Mouse (Mus musculus) stomach, embryonic 14.5 days (tissue): ENCODE results near the gene Msn. TPM values are rescaled to one million over a fixed set of nuclear protein-coding genes. Genes with fewer than 3 reads are reported as not detected.
"Not testable (repeated sequence)": the region's sequence is repeated elsewhere in the genome, so short reads cannot be mapped to it uniquely, and the experiment has no call there.

Experiments used
- ATAC-seq: fragments of 200-750 bp; cut with Nextera tagmentation; 2 replicates; pipeline ENCODE4 v1.8.0; 2017; ENCODE audit warnings: low read depth, moderate TSS enrichment; ENCODE audit not compliant: insufficient number of reproducible peaks, insufficient read depth, low FRiP score
- H3K27ac ChIP-seq: fragments of 300-500 bp; sonication (generic); 2 replicates; pipeline ENCODE4 v1.5.1; 2014; ENCODE audit warnings: mild to moderate bottlenecking, low read length, moderate library complexity, mixed read lengths
- H3K27me3 ChIP-seq: fragments of 300-500 bp; sonication (generic); 2 replicates; pipeline ENCODE4 v1.6.1; 2014; ENCODE audit warnings: low read length, control low read depth, mixed read lengths; ENCODE audit not compliant: control insufficient read depth, insufficient read depth
- H3K36me3 ChIP-seq: fragments of 300-500 bp; sonication (generic); 2 replicates; pipeline ENCODE4 v1.6.1; 2014; ENCODE audit warnings: mild to moderate bottlenecking, control low read depth, low read length, moderate library complexity, mixed read lengths; ENCODE audit not compliant: control insufficient read depth, insufficient read depth
- H3K4me1 ChIP-seq: fragments of 300-500 bp; sonication (generic); 2 replicates; pipeline ENCODE4 v1.6.1; 2014; ENCODE audit warnings: low read length, control low read depth, mixed read lengths; ENCODE audit not compliant: control insufficient read depth, insufficient read depth
- H3K4me2 ChIP-seq: fragments of 300-500 bp; sonication (generic); replicated peaks from 2 replicates; pipeline ENCODE4 v1.6.1; 2014; ENCODE audit warnings: low read depth, low read length, control low read depth
- H3K4me3 ChIP-seq: fragments of 300-500 bp; sonication (generic); 2 replicates; pipeline ENCODE4 v1.5.1; 2014; ENCODE audit warnings: low read depth, low read length, control low read depth
- H3K9ac ChIP-seq: fragments of 300-500 bp; sonication (generic); replicated peaks from 2 replicates; pipeline ENCODE4 v1.6.1; 2014; ENCODE audit warnings: low read depth, mild to moderate bottlenecking, control low read depth, low read length, moderate library complexity, mixed read lengths
- H3K9me3 ChIP-seq: fragments of 300-500 bp; sonication (generic); 2 replicates; pipeline ENCODE4 v1.6.1; 2016; ENCODE audit warnings: low read depth, low read length, control low read depth; ENCODE audit not compliant: control insufficient read depth
- WGBS: fragments of 180-500 bp; shearing (Covaris S2); extraction: QIAGEN DNeasy Blood & Tissue Kit; methylation state at CpG from one replicate; pipeline ENCODE4 v1.1.7; 2014; 5-methylcytosine and 5-hydroxymethylcytosine counted together
- polyA plus RNA-seq: library from polyadenylated mRNA; unstranded; fragments of >200 nt; fragmentation: Nextera tagmentation; extraction: Ambion mirVana; gene quantifications from 2 replicates; pipeline ENCODE4 v1.2.1, GENCODE M21; 2014

Gene Msn
- polyA plus RNA-seq, 1 experiment from 2014 or later = 87.3 TPM

GRCm38 (mm10) chrX:96171645-96172388, 76.0 kb downstream of the Msn start:
- Histone ChIP-seq H3K9me3 (no peaks in the 10 kb centered on the region), H3K4me1 (no peaks in the 10 kb centered on the region), H3K27me3 (no peaks in the 10 kb centered on the region), H3K4me3 (no peak overlapping the region), H3K9ac (no peak overlapping the region), H3K4me2 (no peak overlapping the region), H3K27ac (no peak overlapping the region), H3K36me3 (no peaks in the 10 kb centered on the region)
- no peak for ATAC-seq
- 77% methylated on average over 2 of the region's 2 CpGs for WGBS

- no peak for ATAC-seq
- Histone ChIP-seq H3K9ac (no peak overlapping the region), H3K4me2 (no peak overlapping the region), H3K4me3 (no peak overlapping the region), H3K36me3 (no peaks in the 10 kb centered on the region), H3K27ac (no peak overlapping the region), H3K27me3 (no peaks in the 10 kb centered on the region), H3K9me3 (no peaks in the 10 kb centered on the region), H3K4me1 (no peaks in the 10 kb centered on the region)
- 16% methylated on average over 1 of the region's 1 CpGs for WGBS
Measured at GRCm38 (mm10) chrX:96178437-96178836, 82.6 kb downstream of the Msn start.

GRCm38 (mm10) chrX:96184100-96184732, 88.4 kb downstream of the Msn start:
- Histone ChIP-seq H3K9me3 (no peaks in the 10 kb centered on the region), H3K4me2 (no peak overlapping the region), H3K4me1 (no peaks in the 10 kb centered on the region), H3K27ac (no peak overlapping the region), H3K36me3 (no peaks in the 10 kb centered on the region), H3K4me3 (no peak overlapping the region), H3K27me3 (no peaks in the 10 kb centered on the region), H3K9ac (no peak overlapping the region)
- no peak for ATAC-seq
- WGBS = 63% methylated on average over 5 of the region's 5 CpGs

GRCm38 (mm10) chrX:96205143-96205542, 109.3 kb downstream of the Msn start:
- not testable (repeated sequence) for H3K36me3 ChIP-seq, H3K4me2 ChIP-seq, H3K27me3 ChIP-seq, H3K4me1 ChIP-seq, H3K9me3 ChIP-seq, H3K9ac ChIP-seq, H3K4me3 ChIP-seq, H3K27ac ChIP-seq, ATAC-seq
- 81% methylated on average over 3 of the region's 3 CpGs for WGBS

GRCm38 (mm10) chrX:96206872-96207271, 111.0 kb downstream of the Msn start:
- ATAC-seq = no peak
- no peak overlapping the region for H3K27ac ChIP-seq
- no peak overlapping the region for H3K4me3 ChIP-seq
- H3K4me1 ChIP-seq = no peaks in the 10 kb centered on the region
- WGBS = 33% methylated on average over 1 of the region's 1 CpGs
- H3K9ac ChIP-seq = no peak overlapping the region
- no peaks in the 10 kb centered on the region for H3K36me3 ChIP-seq
- no peaks in the 10 kb centered on the region for H3K27me3 ChIP-seq
- H3K4me2 ChIP-seq = no peak overlapping the region
- H3K9me3 ChIP-seq = no peaks in the 10 kb centered on the region

- no peak overlapping the region for H3K4me3 ChIP-seq
- no peaks in the 10 kb centered on the region for H3K4me1 ChIP-seq
- no peaks in the 10 kb centered on the region for H3K9me3 ChIP-seq
- no peak overlapping the region for H3K4me2 ChIP-seq
- H3K36me3 ChIP-seq = no peaks in the 10 kb centered on the region
- no peak for ATAC-seq
- H3K27me3 ChIP-seq = no peaks in the 10 kb centered on the region
- H3K27ac ChIP-seq = no peak overlapping the region
- 58% methylated on average over 1 of the region's 1 CpGs for WGBS
- no peak overlapping the region for H3K9ac ChIP-seq
Measured at GRCm38 (mm10) chrX:96218088-96218487, 122.2 kb downstream of the Msn start.

Other genes starting within 250 kb of the Msn start
- 36.6 and 39.6 TPM in 2 replicates for gene Las1l, start 139.1 kb upstream of the Msn start, polyA plus RNA-seq
- gene Vsig4, start 197.4 kb downstream of the Msn start, polyA plus RNA-seq = not detected in 2 replicates